Mouse (Mus musculus) cerebellum, adult 9-11 months (tissue): ENCODE measurements at regions not wholly inside any gene's neighbourhood (a gene's known extent, or its start where the extent isn't known, plus 50 kb on each side); places are given as distances from the start of the nearest gene placed in this dataset.

Source experiments
- DNase-seq: peaks from one replicate; pipeline ENCODE4 v3.0.0; 2022

GRCm38 (mm10) chr4:64200808-64201190 is 154.0 kb upstream of the Tnc start:
- DNase-seq = no peak

GRCm38 (mm10) chr4:64200151-64200807 is 153.5 kb upstream of the Tnc start:
- DNase-seq = peak; percentile 93

- no peak for DNase-seq
These were observed 138.2 kb upstream of the Tnc start for GRCm38 (mm10) chr4:64184986-64185385.

- DNase-seq = no peak
These were observed 129.1 kb upstream of the Tnc start for GRCm38 (mm10) chr4:64175938-64176337.

GRCm38 (mm10) chr4:64171476-64171875 is 124.7 kb upstream of the Tnc start:
- no peak for DNase-seq

- DNase-seq = peak; percentile 28
These were observed 102.2 kb upstream of the Tnc start for GRCm38 (mm10) chr4:64148989-64149463.

- DNase-seq = no peak
These were observed 99.1 kb upstream of the Tnc start for GRCm38 (mm10) chr4:64145924-64146323.

- peak; percentile 67 for DNase-seq
These were observed 96.1 kb upstream of the Tnc start for GRCm38 (mm10) chr4:64142963-64143362.

GRCm38 (mm10) chr4:64142356-64142787 is 95.6 kb upstream of the Tnc start:
- DNase-seq = peak; percentile 81

GRCm38 (mm10) chr4:64139836-64140235 is 93.0 kb upstream of the Tnc start:
- DNase-seq = no peak

GRCm38 (mm10) chr4:64135036-64135435 is 88.2 kb upstream of the Tnc start:
- DNase-seq = no peak

GRCm38 (mm10) chr4:64129290-64129689 is 82.5 kb upstream of the Tnc start:
- DNase-seq = no peak

GRCm38 (mm10) chr4:64124387-64125088 is 77.7 kb upstream of the Tnc start:
- no peak for DNase-seq

GRCm38 (mm10) chr4:64123675-64124074 is 76.9 kb upstream of the Tnc start:
- no peak for DNase-seq

GRCm38 (mm10) chr4:64098247-64098646 is 51.4 kb upstream of the Tnc start:
- no peak for DNase-seq
